Mouse (Mus musculus) heart, embryonic 11.5 days (tissue): ENCODE results near the gene Kif26b. TPM values are rescaled to one million over a fixed set of nuclear protein-coding genes. Genes with fewer than 3 reads are reported as not detected.

Source experiments
- ATAC-seq: fragments of 200-750 bp; cut with Nextera tagmentation; replicated peaks from 2 replicates; pipeline ENCODE4 v1.8.0; 2017; ENCODE audit warnings: moderate library complexity; ENCODE audit not compliant: insufficient number of reproducible peaks, low FRiP score, low TSS enrichment
- H3K27ac ChIP-seq: fragments of 300-500 bp; sonication (generic); 2 replicates; pipeline ENCODE4 v1.5.1; 2014; ENCODE audit warnings: mild to moderate bottlenecking, low read depth, low read length
- H3K27me3 ChIP-seq: fragments of 300-500 bp; sonication (generic); 2 replicates; pipeline ENCODE4 v1.6.1; 2014; ENCODE audit warnings: mild to moderate bottlenecking, low read length, mixed read lengths; ENCODE audit not compliant: control insufficient read depth, insufficient read depth
- H3K36me3 ChIP-seq: fragments of 300-500 bp; sonication (generic); 2 replicates; pipeline ENCODE4 v1.6.1; 2014; ENCODE audit warnings: mild to moderate bottlenecking, low read length, moderate library complexity, mixed read lengths; ENCODE audit not compliant: control insufficient read depth, insufficient read depth
- H3K4me1 ChIP-seq: fragments of 300-500 bp; sonication (generic); 2 replicates; pipeline ENCODE4 v1.6.1; 2014; ENCODE audit warnings: low read length; ENCODE audit not compliant: control insufficient read depth, insufficient read depth
- H3K4me2 ChIP-seq: fragments of 300-500 bp; sonication (generic); 2 replicates; pipeline ENCODE4 v1.6.1; 2014; ENCODE audit warnings: mild to moderate bottlenecking, moderate library complexity
- H3K4me3 ChIP-seq: fragments of 300-500 bp; sonication (generic); 2 replicates; pipeline ENCODE4 v1.5.1; 2014; ENCODE audit warnings: low read depth, low read length
- H3K9ac ChIP-seq: fragments of 300-500 bp; sonication (generic); 2 replicates; pipeline ENCODE4 v1.6.1; 2014; ENCODE audit warnings: mild to moderate bottlenecking, low read depth, low read length, moderate library complexity
- H3K9me3 ChIP-seq: fragments of 300-500 bp; sonication (generic); replicated peaks from 2 replicates; pipeline ENCODE4 v1.6.1; 2016; ENCODE audit warnings: low read length; ENCODE audit not compliant: control insufficient read depth
- WGBS: fragments of 180-500 bp; shearing (Covaris S2); extraction: QIAGEN DNeasy Blood & Tissue Kit; methylation state at CpG from one replicate; pipeline ENCODE4 v1.1.7; 2014; ENCODE audit not compliant: insufficient replicate concordance; 5-methylcytosine and 5-hydroxymethylcytosine counted together
- polyA plus RNA-seq: library from polyadenylated mRNA; unstranded; fragments of >200 nt; fragmentation: Nextera tagmentation; extraction: Ambion mirVana; gene quantifications from 2 replicates; pipeline ENCODE4 v1.2.1, GENCODE M21; 2014

The Kif26b gene
- polyA plus RNA-seq, 1 experiment from 2014 or later, result 18.9 TPM

- ATAC-seq, result peak; percentile 27; the same call in 1 of the 2 replicates
- Histone ChIP-seq H3K36me3 (no peaks in the 10 kb centered on the region), H3K4me1 (peaks cover 14% of the 10 kb centered on the region), H3K4me2 (peak overlapping the region; percentile 100), H3K27ac (peak overlapping the region; percentile 88), H3K4me3 (peak overlapping the region; percentile 79), H3K9ac (peak overlapping the region; percentile 86), H3K27me3 (no peaks in the 10 kb centered on the region), H3K9me3 (no peaks in the 10 kb centered on the region)
- WGBS, result under 1% methylated on average over 59 of the region's 59 CpGs
Observed at GRCm38 (mm10) chr1:178527547-178528361, 1.2 kb upstream of the Kif26b start.

GRCm38 (mm10) chr1:178529512-178530300 is 781 bp downstream of the Kif26b start:
- peak; percentile 14 for ATAC-seq
- H3K27ac ChIP-seq, result peak overlapping the region; percentile 88
- peak overlapping the region; percentile 86 for H3K9ac ChIP-seq
- H3K4me3 ChIP-seq, result peak overlapping the region; percentile 79
- no peaks in the 10 kb centered on the region for H3K9me3 ChIP-seq
- peak overlapping the region; percentile 100 for H3K4me2 ChIP-seq
- H3K36me3 ChIP-seq, result no peaks in the 10 kb centered on the region
- peaks cover 26% of the 10 kb centered on the region for H3K4me1 ChIP-seq
- no peaks in the 10 kb centered on the region for H3K27me3 ChIP-seq
- WGBS, result under 1% methylated on average over 38 of the region's 38 CpGs

- Histone ChIP-seq H3K4me3 (peak overlapping the region; percentile 79), H3K27ac (peak overlapping the region; percentile 88), H3K36me3 (no peaks in the 10 kb centered on the region), H3K27me3 (no peaks in the 10 kb centered on the region), H3K4me2 (peak overlapping the region; percentile 100), H3K9ac (peak overlapping the region; percentile 86), H3K9me3 (no peaks in the 10 kb centered on the region), H3K4me1 (peaks cover 26% of the 10 kb centered on the region)
- under 1% methylated on average over 61 of the region's 62 CpGs for WGBS
- peak; percentile 35; the same call in 1 of the 2 replicates for ATAC-seq
Observed at GRCm38 (mm10) chr1:178530301-178531078, 1.6 kb downstream of the Kif26b start.

GRCm38 (mm10) chr1:178540247-178540646 is 11.3 kb downstream of the Kif26b start:
- 62% methylated on average over 10 of the region's 10 CpGs for WGBS
- Histone ChIP-seq H3K36me3 (peaks cover 5% of the 10 kb centered on the region), H3K27me3 (no peaks in the 10 kb centered on the region), H3K4me2 (no peak overlapping the region), H3K4me1 (peaks cover 2% of the 10 kb centered on the region; the same call in 1 of the 2 replicates), H3K4me3 (no peak overlapping the region), H3K9me3 (0 out of 2 replicates have a peak, but pooled peaks cover 2% of the 10 kb centered on the region), H3K27ac (no peak overlapping the region), H3K9ac (no peak overlapping the region)
- no peak for ATAC-seq

- Histone ChIP-seq H3K36me3 (peaks cover under 1% of the 10 kb centered on the region; the same call in 1 of the 2 replicates), H3K4me2 (no peak overlapping the region), H3K27me3 (no peaks in the 10 kb centered on the region), H3K4me3 (no peak overlapping the region), H3K9me3 (0 out of 2 replicates have a peak, but pooled peaks cover 2% of the 10 kb centered on the region), H3K27ac (no peak overlapping the region), H3K9ac (no peak overlapping the region), H3K4me1 (peaks cover 2% of the 10 kb centered on the region; the same call in 1 of the 2 replicates)
- WGBS, result 82% methylated on average over 5 of the region's 5 CpGs
- ATAC-seq, result no peak
Observed at GRCm38 (mm10) chr1:178542415-178542814, 13.5 kb downstream of the Kif26b start.

- Histone ChIP-seq H3K27me3 (no peaks in the 10 kb centered on the region), H3K9ac (no peak overlapping the region), H3K9me3 (0 out of 2 replicates have a peak, but pooled peaks cover 2% of the 10 kb centered on the region), H3K4me3 (no peak overlapping the region), H3K4me2 (no peak overlapping the region), H3K4me1 (peaks cover 2% of the 10 kb centered on the region; the same call in 1 of the 2 replicates), H3K27ac (no peak overlapping the region), H3K36me3 (peaks cover 4% of the 10 kb centered on the region; the same call in 1 of the 2 replicates)
- WGBS, result 86% methylated on average over 8 of the region's 8 CpGs
- no peak for ATAC-seq
Observed at GRCm38 (mm10) chr1:178542990-178543944, 14.3 kb downstream of the Kif26b start.

GRCm38 (mm10) chr1:178544585-178544984 is 15.7 kb downstream of the Kif26b start:
- Histone ChIP-seq H3K4me2 (no peak overlapping the region), H3K9me3 (no peaks in the 10 kb centered on the region), H3K9ac (no peak overlapping the region), H3K27ac (no peak overlapping the region), H3K36me3 (peaks cover 4% of the 10 kb centered on the region; the same call in 1 of the 2 replicates), H3K4me1 (peaks cover 3% of the 10 kb centered on the region), H3K4me3 (no peak overlapping the region), H3K27me3 (no peaks in the 10 kb centered on the region)
- 78% methylated on average over 3 of the region's 3 CpGs for WGBS
- ATAC-seq, result no peak
